ENCODE assay signal across 8 mouse cellular contexts in the genomic region with DNA sequence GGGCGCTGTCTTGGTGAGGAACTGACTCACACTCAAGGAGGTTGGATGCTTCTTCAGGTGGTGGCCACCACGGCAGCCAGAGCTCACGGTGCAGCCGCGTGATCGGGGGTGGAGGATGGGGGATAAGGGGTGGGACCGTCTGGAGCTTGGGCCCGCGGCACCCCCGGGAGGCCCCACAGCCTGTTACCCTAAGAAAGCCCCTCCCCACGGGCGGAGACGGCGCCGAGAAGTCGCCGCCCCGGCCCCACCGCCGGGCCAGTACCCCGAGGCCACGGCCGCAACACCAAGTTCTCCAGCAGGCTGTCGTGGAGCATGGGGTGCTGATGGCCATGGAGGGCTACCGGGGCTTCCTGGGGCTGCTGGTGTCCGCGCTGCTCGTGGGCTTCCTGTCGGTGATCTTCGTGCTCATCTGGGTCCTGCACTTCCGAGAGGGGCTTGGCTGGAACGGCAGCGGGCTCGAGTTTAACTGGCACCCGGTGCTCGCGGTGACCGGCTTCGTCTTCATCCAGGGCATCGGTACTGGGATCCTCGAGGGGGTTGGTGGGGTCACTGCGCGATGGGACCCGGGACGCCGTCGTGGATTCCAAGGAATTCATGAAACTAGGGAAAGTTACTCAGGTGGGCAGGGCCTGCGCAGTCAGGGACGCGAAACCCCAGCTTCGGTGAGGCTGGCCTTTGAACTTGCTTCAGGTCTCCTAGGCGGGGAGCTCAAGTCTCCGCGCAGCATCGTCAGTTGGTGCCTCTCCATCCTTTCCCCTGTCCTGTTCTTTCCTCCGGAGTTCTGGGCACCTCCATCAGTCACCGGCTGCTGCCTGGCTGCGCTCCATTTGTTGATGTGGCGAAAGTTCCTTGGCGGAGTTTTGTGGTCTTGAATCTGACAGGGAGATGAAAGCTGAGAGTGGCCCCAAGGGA. TPM values are rescaled to one million over a fixed set of nuclear protein-coding genes. Genes with fewer than 3 reads are reported as not detected.
DNase-seq lines count a peak whose midpoint lies in the region; ATAC-seq lines count a peak whose summit lies in the region.

A gene (plus strand): TSS at position 127 of the 912 bp plus-strand sequence.

- H3K27ac ChIP-seq in forebrain, embryonic 12.5 days, result no peak within 1 kb of the TSS
- H3K27ac ChIP-seq in limb, embryonic 11.5 days (replicated peaks; ENCODE audit: low read depth, low read length), result no peak within 1 kb of the TSS
- no peak within 1 kb of the TSS for H3K27ac ChIP-seq in midbrain, embryonic 14.5 days (replicated peaks; ENCODE audit: low read depth, low read length)

- H3K27me3 ChIP-seq in forebrain, embryonic 12.5 days, result peaks cover 35% of the 10 kb centered on the region
- H3K27me3 ChIP-seq in limb, embryonic 11.5 days (ENCODE audit: control insufficient read depth, insufficient read depth, low read length), result peaks cover 9% of the 10 kb centered on the region; the same call in 1 of the 2 replicates
- peaks cover 26% of the 10 kb centered on the region for H3K27me3 ChIP-seq in midbrain, embryonic 14.5 days (ENCODE audit: control insufficient read depth, insufficient read depth, low read length)

- intact Hi-C loops in heart, postnatal 14 days (cut with DNase I), result no loop called here

- WGBS in forebrain, embryonic 12.5 days, result 2% methylated on average over 60 of the region's 60 CpGs
- under 1% methylated on average over 60 of the region's 60 CpGs for WGBS in limb, embryonic 11.5 days
- WGBS in midbrain, embryonic 14.5 days, result 3% methylated on average over 60 of the region's 60 CpGs

- H3K4me1 ChIP-seq in forebrain, embryonic 12.5 days, result peaks cover 19% of the 10 kb centered on the region
- H3K4me1 ChIP-seq in limb, embryonic 11.5 days (ENCODE audit: control insufficient read depth, insufficient read depth, low read length), result 0 out of 2 replicates have a peak, but pooled peaks cover 4% of the 10 kb centered on the region
- H3K4me1 ChIP-seq in midbrain, embryonic 14.5 days (ENCODE audit: control insufficient read depth, insufficient read depth, low read length), result peaks cover 9% of the 10 kb centered on the region

- ATAC-seq in forebrain, embryonic 12.5 days (ENCODE audit: low FRiP score), result no peak
- no peak for ATAC-seq in limb, embryonic 11.5 days (ENCODE audit: insufficient number of reproducible peaks, low FRiP score, low TSS enrichment, low read depth)
- ATAC-seq in midbrain, embryonic 14.5 days (ENCODE audit: low FRiP score, low TSS enrichment), result no peak; the same call in 1 of the 2 replicates

- H3K36me3 ChIP-seq in forebrain, embryonic 12.5 days (replicated peaks), result no peaks in the 10 kb centered on the region
- no peaks in the 10 kb centered on the region for H3K36me3 ChIP-seq in limb, embryonic 11.5 days (ENCODE audit: control insufficient read depth, insufficient read depth, low read length)
- H3K36me3 ChIP-seq in midbrain, embryonic 14.5 days (ENCODE audit: control insufficient read depth, insufficient read depth, low read length), result no peaks in the 10 kb centered on the region

- H3K9me3 ChIP-seq in forebrain, embryonic 12.5 days, result peaks cover 4% of the 10 kb centered on the region; the same call in 1 of the 2 replicates
- H3K9me3 ChIP-seq in limb, embryonic 11.5 days (ENCODE audit: control insufficient read depth, low read length), result no peaks in the 10 kb centered on the region
- H3K9me3 ChIP-seq in midbrain, embryonic 14.5 days (ENCODE audit: control insufficient read depth, low read length), result 0 out of 2 replicates have a peak, but pooled peaks cover 3% of the 10 kb centered on the region

- peak within 1 kb of the TSS; percentile 80 for H3K4me2 ChIP-seq in forebrain, embryonic 12.5 days
- H3K4me2 ChIP-seq in limb, embryonic 11.5 days (ENCODE audit: low read depth, severe bottlenecking), result peak within 1 kb of the TSS; percentile 91
- peak within 1 kb of the TSS; percentile 74 for H3K4me2 ChIP-seq in midbrain, embryonic 14.5 days (ENCODE audit: low read length)

- peak; percentile 28 to 63 for DNase-seq in adrenal gland, adult (ENCODE audit: inconsistent age in 2 of 2, low spot score in 1 of 2)
- DNase-seq in adrenal gland, adult 8-10 months, result no peak
- peak; percentile 34 for DNase-seq in Muller cell, postnatal 12 days (ENCODE audit: inconsistent ontology term)
- peak; percentile 64 to 81 for DNase-seq in heart, postnatal 14 days
- DNase-seq in limb, embryonic 11.5 days (ENCODE audit: low spot score), result peak; percentile 60
- DNase-seq in midbrain, embryonic 14.5 days, result peak; percentile 36
- peak; percentile 1 to 66 for DNase-seq in urinary bladder, postnatal 36 days (ENCODE audit: low spot score in 2 of 2)

- peak within 1 kb of the TSS; percentile 47 for H3K9ac ChIP-seq in forebrain, embryonic 12.5 days
- peak within 1 kb of the TSS; percentile 60 for H3K9ac ChIP-seq in limb, embryonic 11.5 days (ENCODE audit: low read length)
- peak within 1 kb of the TSS; percentile 27; the same call in 1 of the 2 replicates for H3K9ac ChIP-seq in midbrain, embryonic 14.5 days (replicated peaks; ENCODE audit: low read length)

- H3K4me3 ChIP-seq in forebrain, embryonic 12.5 days (replicated peaks), result peak within 1 kb of the TSS; percentile 47
- H3K4me3 ChIP-seq in limb, embryonic 11.5 days (ENCODE audit: low read depth, low read length), result peak within 1 kb of the TSS; percentile 55
- H3K4me3 ChIP-seq in midbrain, embryonic 14.5 days (replicated peaks; ENCODE audit: low read depth, low read length), result peak within 1 kb of the TSS; percentile 38

RNA-seq across cellular contexts. Expression of the gene that starts here (rescaled TPM):
- 1 to 10 TPM in 2 of 4 experiments, under 1 TPM in 2; 0.73 to 1.2 (median 0.94) TPM for total RNA-seq in adrenal gland, adult 8-10 months (2022)
- 0.38 and 0.41 TPM in 2 replicates for polyA plus RNA-seq in forebrain, embryonic 12.5 days (2016; fragmentation: Nextera tagmentation; extraction: Ambion mirVana)
- total RNA-seq in heart, postnatal 14 days (2021), result 1 to 10 TPM; 1.1 to 1.5 TPM
- polyA plus RNA-seq in limb, embryonic 11.5 days (2014; fragmentation: Nextera tagmentation; extraction: Ambion mirVana), result 0.60 and 0.67 TPM in 2 replicates
- polyA plus RNA-seq in midbrain, embryonic 14.5 days (2014; fragmentation: Nextera tagmentation; extraction: Ambion mirVana), result 1.6 and 1.7 TPM in 2 replicates

Comparison
In these comparisons a context has a peak if more than half of its experiments do, and no peak if none do; other contexts are left out.
1. Peak in DNase-seq, H3K4me3 ChIP-seq, H3K9ac ChIP-seq and H3K4me2 ChIP-seq in limb, embryonic 11.5 days; RNA of the gene not detected or under 1 TPM.